Mouse (Mus musculus): Measurements from ENCODE around the gene Cacna1s.
A peak's percentile ranks its signal among the peaks of the same experiment; 100 is the strongest.

Cacna1s gene

DNA sequence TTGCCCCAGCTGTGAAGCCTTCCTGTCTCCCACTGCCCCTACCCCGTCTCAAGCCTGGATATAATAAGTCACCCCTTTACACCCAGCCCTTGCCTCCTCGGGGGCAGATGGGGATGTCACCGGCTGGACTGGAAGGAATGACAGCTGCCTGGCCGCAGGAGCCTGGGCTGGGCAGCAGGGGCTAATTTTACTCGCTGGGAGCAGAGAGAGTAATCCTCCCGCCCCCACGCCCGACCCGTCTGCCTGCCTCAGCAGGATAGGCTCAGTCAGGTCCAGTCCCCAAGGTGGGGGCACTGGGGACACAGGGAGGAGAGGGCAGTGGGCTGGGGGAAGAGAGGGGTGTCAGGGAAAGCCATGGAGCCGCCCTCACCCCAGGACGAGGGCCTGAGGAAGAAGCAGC, at the start of gene Cacna1s:
Gene Cacna1s (plus strand): TSS at position 204 of the 400 bp plus-strand sequence.
- no peak for DNase-seq (ENCODE audit: low spot score)

DNA sequence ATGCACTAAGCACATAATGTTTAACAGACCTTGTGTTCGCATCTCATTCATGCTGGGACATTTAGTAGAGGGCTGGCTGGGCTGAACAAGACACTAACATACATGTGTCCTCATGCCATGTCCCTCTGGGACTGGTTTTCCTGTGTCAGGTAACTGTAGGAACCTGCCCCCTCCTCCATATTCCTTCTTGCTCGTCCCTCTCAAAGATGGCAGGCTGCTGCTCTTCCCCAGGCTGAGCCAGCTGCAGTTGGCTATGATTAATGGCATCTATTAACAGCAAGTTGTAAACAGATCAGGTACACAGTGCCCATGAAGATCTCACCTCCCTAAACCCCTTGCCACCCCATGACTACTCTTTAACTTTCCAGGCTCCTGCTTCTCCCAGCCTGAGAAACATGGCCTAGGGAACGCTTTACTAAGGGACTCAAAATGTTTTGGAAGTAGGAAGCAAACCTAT, 46.2 kb upstream of the Cacna1s start, which contains the start of gene Igfn1:
Gene Igfn1 (minus strand): TSS at position 51 of the 457 bp plus-strand sequence.
- no peak for DNase-seq (ENCODE audit: low spot score)

DNA sequence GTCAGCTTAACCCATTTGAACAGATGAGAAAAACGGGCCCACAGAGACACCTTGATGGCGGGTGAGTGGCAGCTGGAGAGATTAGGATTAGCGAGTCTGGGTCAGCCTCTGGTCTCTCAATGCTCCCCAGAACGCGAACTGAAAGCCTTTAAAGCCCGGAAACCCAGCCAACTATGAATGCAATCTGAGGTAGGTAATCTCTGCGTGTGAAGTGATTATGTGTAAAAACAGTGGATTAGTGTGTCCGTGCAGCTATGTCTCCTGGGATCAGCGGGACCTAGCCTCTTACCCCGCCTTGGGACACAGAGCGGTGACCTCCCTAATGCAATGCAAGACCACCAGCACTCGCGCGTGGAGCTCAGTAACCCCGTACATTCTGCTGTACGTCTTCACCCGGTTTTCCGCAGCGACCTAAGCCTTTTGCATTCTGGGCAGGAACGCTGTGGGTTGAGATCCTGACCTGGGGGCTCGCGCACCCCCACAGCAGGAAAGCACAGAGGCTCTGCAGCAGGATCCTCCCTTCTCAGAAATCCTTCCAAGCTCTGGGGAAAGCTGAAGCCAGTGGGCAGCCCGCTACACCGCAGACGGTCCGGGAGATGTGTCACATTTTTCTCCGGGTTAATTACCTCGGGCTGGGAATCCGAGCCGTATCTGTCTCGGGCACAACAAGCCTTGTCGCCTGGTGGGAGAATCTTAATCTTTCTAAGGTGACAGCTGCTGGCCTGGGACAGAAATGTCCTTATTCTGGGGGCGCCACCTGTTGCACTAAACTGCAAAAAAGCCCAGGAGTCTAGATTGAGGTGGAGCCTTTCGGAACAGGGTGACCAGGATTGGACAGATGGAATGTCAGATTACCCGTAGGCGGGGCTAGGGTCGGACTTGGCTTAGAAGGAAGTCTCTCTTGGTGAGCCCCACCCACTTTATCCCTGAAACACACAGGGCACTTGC, 45.1 kb upstream of the Cacna1s start, which contains the start of gene Tmem9:
Gene Tmem9 (plus strand): TSS at position 940 of the 948 bp plus-strand sequence.
- DNase-seq (ENCODE audit: low spot score), result peak; percentile 22

DNA sequence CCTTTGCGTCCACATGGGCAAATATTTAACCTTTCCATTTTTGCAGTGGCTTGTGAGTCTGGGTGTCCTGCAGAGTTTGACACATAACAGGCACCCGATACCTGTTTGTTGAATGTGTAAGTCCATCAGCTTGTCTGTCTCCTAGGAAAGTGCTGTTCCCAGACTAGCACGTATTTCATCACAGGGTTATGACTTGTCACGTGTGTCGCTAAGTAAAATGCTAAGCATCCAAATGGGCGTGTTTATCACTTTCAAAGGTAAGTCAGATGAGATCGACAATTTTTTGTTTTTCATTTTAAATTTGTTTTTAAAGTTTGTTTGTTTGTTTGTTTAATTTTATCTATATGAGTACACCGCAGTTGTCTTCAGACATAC, 44.4 kb upstream of the Cacna1s start:
- DNase-seq (ENCODE audit: low spot score), result no peak

DNA sequence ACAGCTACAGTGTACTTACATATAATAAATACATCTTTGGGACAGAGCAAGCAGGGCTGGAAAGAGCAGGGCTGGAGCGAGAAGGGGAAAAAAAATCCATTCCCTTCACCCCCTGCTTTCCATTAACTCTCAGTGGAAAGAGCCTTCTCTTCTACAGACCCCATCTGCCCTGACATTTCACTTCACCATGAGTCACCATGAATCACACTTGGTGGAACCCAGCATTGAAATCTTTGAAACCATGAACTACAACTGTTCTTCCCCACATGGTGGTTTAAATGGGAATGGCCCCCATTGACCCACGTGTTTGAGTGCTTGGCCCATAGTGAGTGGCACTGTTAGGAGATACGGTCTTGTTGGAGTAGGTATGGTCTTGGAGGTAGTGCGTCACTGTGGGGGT, 42.3 kb upstream of the Cacna1s start:
- no peak for DNase-seq (ENCODE audit: low spot score)

DNA sequence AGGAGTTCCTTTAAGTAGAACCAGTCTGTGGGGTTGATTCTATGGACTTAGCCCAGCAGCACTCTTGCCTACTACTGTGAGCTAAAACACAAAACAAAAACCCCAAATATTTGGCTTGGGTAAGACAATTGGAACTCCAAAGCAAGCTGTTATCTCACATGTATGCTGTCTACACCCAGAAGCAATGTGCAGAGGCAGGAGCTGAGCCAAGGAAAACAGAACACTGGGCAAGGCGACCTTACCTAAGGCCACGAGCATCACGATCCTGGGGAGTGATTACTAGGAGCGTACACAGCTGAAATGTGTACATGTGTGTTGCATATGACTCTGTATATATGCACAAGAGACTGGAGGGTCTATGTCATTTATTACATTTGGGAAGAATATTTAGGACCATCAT, 39.0 kb upstream of the Cacna1s start:
- no peak for DNase-seq (ENCODE audit: low spot score)

DNA sequence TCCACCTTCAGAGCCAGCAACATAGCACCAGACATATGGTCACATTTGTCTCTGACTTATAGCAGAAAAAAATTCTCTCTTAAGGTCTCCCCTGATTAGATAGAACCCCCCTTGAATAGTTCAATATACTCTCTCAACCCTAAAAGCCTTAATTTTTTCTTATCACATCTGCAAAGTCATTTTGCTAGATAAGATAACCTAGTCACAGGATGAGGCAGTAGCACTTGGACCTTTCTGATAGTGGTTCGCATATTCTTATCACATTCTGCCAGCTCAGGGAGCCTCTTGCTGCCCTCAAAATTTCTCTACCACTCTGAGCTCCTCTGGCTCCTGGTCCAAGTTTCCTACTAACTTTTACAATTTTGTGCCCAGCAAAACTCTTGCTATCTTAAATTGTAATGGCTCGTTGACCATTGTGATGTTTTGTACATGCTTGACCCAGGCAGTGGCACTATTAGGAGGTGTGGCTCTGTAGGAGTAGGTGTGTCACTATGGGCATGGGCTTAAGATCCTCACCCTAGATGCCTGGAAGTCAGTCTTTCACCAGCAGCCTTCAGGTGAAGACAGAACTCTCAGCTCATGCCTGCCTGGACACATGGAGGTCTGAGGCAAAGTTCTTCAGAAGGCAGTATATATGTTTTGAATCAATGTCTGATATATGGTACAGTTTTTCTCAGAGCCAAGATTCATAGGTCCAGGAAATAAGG, 37.6 kb upstream of the Cacna1s start:
- DNase-seq (ENCODE audit: low spot score), result no peak

DNA sequence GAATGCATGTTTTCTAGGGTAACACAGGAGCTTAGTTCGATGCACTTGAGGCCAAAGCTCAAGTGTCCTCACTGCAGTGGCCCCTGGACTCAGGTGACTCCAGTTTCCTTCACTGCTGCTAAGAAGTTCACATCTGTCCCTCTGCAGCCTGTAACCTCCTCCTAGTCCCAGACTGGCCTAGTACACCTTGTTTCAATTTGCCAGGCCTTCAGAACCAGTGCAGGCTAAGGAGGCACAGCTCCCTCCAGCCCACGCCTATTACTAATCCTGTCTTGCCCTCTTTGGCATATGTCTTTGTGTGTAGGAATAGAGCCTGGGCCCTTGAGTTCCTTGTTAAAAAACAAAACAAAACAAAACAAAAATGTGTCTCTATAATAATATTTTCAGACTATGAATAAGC, 35.2 kb upstream of the Cacna1s start:
- DNase-seq (ENCODE audit: low spot score), result no peak

DNA sequence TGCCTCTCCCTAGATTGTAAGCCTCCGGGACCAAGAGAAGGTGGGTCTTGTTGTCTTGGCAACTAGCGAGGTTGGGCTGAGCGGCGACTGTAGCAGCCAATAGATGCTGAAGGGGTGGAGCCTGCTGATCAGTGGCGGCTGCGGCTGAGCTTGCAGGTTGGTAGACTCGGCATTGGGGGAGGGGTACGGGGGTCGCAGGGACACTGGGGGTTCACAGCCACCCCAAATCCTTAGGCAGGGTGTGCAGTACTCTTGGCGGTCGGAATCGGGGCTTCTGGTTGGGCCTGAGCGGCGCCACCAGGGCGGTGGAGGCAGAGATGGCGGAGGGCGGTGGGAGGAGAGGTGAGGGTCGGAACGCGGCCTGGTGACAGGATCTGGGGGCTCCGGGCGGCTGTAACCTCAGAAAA, 34.6 kb upstream of the Cacna1s start:
- DNase-seq (ENCODE audit: low spot score), result peak; percentile 79

DNA sequence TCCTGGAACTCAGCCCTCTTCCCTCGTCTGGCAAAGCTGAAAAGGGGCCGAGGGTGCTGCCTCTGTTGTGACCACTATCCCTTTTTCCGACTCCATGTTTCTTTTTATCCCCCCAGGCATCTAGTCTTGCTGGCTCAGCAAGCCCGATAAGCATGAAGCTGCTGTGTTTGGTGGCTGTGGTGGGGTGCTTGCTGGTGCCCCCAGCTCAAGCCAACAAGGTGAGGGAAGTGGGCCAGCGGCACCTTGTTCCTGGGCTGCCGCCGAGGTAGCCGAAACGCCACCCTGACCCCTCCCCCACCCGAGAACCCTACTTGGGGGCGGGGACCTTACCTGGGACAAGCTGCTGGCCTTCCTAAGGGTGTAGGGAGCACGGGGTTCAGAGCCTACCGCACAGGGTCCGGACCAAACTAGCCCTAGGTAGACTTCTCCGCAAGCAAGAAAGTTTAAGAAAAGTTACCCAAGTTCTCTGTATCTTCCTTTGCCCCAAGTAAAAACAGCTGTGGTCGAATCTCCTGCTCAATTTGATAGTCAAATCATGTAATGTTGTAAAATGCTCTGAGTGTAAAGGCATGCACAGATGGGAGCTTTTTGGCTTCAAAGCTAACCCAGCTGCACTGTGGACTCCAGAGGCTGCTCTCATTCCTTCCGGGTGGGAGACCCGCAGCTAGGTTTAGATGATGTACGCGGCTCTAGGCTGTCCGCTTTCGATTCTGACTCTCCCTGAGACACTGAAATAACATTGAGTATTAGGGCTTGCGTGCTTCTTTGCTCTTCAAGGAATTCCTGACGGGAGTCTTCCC, 34.0 kb upstream of the Cacna1s start:
- DNase-seq (ENCODE audit: low spot score), result peak; percentile 17

DNA sequence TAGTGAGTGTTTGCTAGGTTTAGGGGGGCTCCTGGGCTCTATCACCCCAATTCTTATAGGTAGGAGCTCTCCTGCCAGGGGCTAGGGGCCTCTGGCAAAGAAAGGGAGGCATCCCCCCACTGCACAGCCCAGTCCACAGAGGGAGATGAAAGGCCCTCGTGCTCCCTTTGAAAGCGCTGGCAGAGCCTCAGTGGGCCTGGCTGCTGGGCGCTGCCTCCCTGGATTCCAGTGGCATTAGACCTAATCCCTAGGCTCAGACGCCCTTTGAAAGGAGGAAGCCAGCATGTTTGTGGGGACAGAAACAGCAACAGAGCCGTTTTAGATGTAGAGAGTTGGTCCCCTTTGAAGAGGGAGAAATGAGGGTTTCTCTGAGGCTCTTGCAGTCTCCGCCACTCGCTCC, 22.3 kb upstream of the Cacna1s start:
- DNase-seq (ENCODE audit: low spot score), result no peak

DNA sequence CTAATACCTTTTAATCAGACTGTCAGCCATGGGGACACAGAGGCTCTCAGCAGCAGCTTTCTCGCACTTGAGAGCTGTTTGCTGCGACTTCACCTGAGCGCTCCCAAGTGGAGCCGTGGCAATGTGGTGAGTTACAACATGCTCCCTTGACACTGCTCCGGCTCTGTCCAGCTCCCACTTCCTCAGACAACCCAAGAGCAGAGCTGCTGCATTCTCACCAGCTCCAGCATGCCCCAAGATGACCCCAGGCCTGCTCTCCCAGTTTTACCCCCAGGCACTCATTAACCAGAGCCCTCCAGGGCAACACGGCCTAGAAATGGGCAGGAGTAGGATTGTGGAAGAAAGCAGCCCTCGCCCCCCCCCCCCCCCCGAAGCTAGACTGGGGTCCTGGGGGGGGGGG, 20.9 kb upstream of the Cacna1s start:
- no peak for DNase-seq (ENCODE audit: low spot score)

DNA sequence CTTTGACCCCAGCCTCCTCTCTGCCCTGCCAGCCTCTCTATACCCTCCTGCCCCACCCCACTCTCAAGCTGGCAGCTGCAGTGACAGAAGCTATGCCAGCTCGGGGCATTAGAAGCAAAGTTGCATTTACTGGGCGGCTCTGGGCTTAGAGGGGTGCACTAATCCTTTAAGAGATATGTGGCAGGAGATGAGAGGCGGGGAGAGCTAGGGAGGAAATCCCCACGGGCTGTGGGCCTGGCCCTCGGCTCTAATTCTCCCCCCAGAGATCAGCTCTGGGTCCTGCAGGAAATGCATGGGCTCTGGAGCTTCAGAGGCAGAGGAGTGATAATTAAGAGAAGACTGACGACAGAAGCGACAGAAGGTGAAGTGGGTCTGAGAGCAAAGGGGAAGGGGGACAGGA, 19.6 kb upstream of the Cacna1s start:
- no peak for DNase-seq (ENCODE audit: low spot score)

DNA sequence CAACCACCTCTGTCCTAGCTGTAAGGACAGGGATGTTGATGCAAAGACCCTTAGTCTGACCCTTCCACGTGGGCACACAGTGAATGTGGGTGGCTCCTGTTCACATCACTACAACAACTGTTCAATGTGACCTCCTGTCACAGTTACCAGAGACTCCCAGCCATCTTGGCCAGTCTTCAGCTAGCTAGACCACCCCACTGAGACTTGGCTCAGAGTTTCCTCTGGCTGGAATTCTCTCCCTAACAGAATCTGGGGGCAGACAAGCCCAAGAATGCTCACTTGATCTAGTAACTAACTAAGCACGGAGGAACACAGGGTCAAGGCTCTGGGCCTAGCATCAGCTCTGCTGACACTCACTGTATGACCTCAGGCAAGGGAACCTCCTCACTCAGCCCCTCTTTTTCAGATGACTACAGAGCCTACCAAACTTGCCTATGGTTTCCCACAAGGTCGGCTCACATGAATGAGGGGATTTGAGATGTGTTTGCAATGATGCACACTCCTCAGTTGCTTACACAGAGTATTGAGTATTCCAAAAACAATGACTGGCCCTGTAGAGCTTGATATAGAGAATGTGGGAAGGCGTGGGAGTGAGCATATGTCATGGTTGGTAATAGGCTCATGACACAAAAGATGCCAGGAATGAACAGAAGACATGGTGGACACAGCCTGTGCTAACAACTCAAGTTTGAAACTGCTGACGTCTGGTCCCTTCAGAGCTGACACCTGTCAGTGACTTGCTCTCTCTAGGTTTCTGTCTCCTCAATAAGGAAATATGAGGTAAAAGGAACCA, 13.6 kb upstream of the Cacna1s start:
- no peak for DNase-seq (ENCODE audit: low spot score)

DNA sequence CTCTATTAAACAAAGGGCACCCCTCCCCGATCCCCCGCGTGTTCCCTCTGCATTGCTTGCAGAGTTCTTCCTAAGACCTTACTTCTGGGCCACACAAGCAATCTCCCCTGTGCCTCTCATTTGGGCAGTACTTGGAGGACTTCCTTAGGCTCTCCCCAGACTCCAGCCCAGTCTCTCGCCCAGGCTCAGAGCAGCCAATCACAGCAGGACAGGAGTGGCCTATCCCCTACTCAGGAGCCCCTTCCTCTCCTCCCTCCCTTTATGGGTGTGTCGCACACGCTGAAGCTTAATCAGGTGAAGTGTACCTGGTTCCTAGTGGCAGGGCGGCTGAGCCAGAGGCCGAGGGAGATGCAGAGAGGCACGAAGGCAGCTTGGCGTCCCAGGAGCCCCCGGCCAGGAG, 12.1 kb upstream of the Cacna1s start:
- no peak for DNase-seq (ENCODE audit: low spot score)

DNA sequence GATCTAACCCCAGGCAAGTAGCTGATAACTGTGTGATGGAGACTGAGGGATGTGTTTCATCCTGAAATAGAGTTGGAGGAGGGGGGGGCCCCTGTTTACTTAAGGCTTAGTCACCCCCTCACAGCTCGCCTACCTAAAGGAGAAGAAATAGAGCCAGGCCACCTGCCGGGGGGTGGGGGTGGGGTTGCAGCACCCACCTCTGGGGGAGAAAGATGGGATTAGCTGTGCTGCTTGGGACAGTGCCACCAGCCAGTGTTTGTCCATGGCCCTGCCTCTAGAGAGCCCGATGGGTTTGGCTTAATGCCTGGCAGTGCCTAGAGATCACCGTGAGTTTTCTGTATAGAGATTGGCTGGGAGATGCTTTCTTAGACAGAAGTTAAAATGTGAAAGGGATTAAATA, 11.7 kb upstream of the Cacna1s start:
- DNase-seq (ENCODE audit: low spot score), result no peak

DNA sequence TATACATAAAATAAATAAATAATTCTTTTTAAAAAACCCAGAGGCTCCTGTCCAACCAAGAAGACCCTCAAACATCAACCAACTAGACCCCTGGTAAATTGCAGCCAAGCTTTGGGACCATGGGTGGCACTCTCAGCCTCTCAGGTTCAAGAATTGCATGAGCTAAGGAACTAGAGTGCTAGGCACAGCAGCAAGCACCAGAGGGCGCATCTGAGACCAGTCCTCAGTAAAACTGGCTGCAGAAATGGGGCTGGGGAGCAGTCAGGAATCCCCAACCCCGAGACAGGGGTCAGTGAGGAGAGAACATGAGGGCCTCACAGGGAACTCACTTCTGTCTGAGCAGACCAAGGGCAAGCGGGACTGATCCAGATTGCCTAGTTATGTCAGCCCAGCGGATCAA, 6.8 kb upstream of the Cacna1s start:
- peak; percentile 29 for DNase-seq (ENCODE audit: low spot score)

DNA sequence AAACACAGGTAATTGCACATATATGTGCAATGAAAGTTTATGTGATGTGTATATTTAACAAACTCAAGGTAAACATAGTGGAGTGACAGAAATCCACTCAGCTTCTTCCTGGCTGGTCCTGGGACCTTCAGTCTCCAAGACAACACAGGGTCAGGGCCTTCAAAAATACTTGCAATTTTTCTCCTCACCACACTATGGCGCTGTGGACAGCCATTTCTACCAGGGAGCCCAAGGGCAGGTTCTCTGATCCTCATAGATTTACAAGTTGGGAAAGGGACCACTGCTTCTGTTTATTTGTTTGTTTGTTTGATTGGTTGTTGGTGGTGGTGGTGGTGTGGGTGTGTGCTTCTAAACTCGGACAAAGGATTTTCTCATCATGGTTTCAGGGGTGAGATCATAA, 5.1 kb upstream of the Cacna1s start:
- DNase-seq (ENCODE audit: low spot score), result peak; percentile 6

DNA sequence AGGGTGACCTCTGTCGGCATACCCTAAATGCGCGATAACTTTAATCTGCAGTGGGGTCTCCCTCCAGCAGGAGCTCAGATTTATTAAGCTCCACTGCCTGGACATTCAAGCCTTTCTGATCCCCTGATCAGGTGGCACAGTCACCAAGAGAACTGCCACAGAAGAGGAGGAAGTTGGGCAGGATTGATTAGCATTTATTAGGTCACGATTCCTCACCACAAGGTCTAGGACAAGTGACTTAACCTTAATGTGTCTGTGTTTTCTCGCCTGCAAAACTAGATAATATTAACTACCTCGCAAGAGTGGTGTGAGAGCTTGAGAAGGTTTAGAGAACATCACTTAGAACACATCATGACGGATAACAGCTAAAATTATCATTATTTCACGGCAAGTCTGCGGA, 4.7 kb upstream of the Cacna1s start:
- no peak for DNase-seq (ENCODE audit: low spot score)

DNA sequence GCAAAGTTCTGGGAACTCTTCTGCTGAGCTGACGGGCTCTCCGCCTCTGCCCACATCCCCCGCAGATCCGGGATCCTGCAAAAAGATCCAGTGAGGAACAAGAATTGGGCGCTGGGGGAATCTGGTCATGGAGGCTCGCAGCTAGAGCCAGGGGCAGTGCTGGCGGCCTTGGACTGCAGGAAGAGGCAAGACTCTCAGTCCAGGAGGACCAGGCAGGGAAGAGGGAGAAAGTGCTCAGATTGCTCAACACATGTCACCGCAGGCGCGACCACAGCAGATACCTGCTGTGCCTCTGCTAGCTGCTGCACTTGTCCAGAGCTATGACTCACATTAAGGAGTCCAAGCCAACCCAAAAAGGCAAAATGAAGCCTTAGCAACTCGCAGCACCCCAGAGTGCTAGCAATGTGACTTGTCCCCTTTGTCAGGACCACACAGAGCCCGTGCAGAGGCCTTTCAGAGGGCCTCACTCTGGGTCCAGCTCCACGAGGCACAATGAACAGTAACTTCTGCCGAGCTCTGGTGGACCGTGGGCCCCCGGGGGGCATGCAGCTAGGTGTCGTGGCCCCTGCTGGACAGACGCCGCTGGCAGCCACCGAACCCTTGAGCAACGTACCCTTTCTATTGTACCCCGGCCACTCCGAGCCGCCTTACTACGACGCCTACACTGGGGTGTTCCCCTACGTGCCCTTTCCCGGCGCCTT, 2.1 kb upstream of the Cacna1s start, which contains the start of gene Ascl5:
Gene Ascl5 (plus strand): TSS at position 493 of the 701 bp plus-strand sequence.
- no peak for DNase-seq (ENCODE audit: low spot score)

DNA sequence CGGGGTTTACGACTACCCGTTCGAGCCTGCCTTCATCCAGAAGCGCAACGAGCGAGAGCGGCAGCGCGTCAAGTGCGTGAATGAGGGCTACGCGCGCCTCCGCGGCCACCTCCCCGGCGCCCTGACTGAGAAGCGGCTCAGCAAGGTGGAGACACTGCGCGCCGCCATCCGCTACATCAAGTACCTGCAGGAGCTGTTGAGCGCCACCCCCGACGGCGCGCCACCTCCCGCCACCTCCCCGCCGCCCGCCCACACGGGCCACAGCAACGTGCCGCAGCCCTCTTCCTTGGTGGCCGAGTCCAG, 1.6 kb upstream of the Cacna1s start:
- peak; percentile 43 for DNase-seq (ENCODE audit: low spot score)

All from T-cell, adult 2 months (primary cell).